Mouse (Mus musculus) G1E-ER4 (cell line): ENCODE results near the gene Snap47. TPM values are rescaled to one million over a fixed set of nuclear protein-coding genes. Genes with fewer than 3 reads are reported as not detected.

Source experiments
- GATA1 ChIP-seq: IDR thresholded peaks from one replicate; pipeline ENCODE4 v1.8.0; 2012; ENCODE audit warnings: low read length, inconsistent platforms
- polyA plus RNA-seq: library from polyadenylated mRNA; stranded (reverse); fragments of >175 nt; gene quantifications from 2 replicates; pipeline ENCODE4 v1.2.3, GENCODE M21; 2012

The Snap47 gene
- polyA plus RNA-seq, 1 experiment = 9.7 TPM

GRCm38 (mm10) chr11:59437954-59438353 lies 13.0 kb downstream of the Snap47 start:
- TF ChIP-seq GATA1 = no peak

GRCm38 (mm10) chr11:59432261-59432660 lies 18.7 kb downstream of the Snap47 start:
- no peak for TF ChIP-seq GATA1

- TF ChIP-seq GATA1 = no peak
Observed at GRCm38 (mm10) chr11:59429959-59430358, 21.0 kb downstream of the Snap47 start.

- no peak for TF ChIP-seq GATA1
Observed at GRCm38 (mm10) chr11:59428057-59428660, 22.8 kb downstream of the Snap47 start.

GRCm38 (mm10) chr11:59425671-59426101 lies 25.3 kb downstream of the Snap47 start:
- no peak for TF ChIP-seq GATA1

GRCm38 (mm10) chr11:59423010-59423588 lies 27.9 kb downstream of the Snap47 start:
- TF ChIP-seq GATA1 = no peak

- no peak for TF ChIP-seq GATA1
Observed at GRCm38 (mm10) chr11:59421967-59422366, 29.0 kb downstream of the Snap47 start.

- TF ChIP-seq GATA1 = no peak
Observed at GRCm38 (mm10) chr11:59421436-59421835, 29.6 kb downstream of the Snap47 start.

GRCm38 (mm10) chr11:59418708-59419107 lies 32.3 kb downstream of the Snap47 start:
- no peak for TF ChIP-seq GATA1

- no peak for TF ChIP-seq GATA1
Observed at GRCm38 (mm10) chr11:59412999-59413863, 37.8 kb downstream of the Snap47 start.

- no peak for TF ChIP-seq GATA1
Observed at GRCm38 (mm10) chr11:59412058-59412457, 38.9 kb downstream of the Snap47 start.

- no peak for TF ChIP-seq GATA1
Observed at GRCm38 (mm10) chr11:59410851-59411250, 40.1 kb downstream of the Snap47 start.

GRCm38 (mm10) chr11:59405761-59406160 lies 45.2 kb downstream of the Snap47 start:
- no peak for TF ChIP-seq GATA1

GRCm38 (mm10) chr11:59400876-59401275 lies 50.1 kb downstream of the Snap47 start:
- TF ChIP-seq GATA1 = no peak

- TF ChIP-seq GATA1 = no peak
Observed at GRCm38 (mm10) chr11:59399830-59400229, 51.2 kb downstream of the Snap47 start.
